Mouse (Mus musculus) MEL (cell line): Measurements from ENCODE around the gene Cacna1i.
A peak's percentile ranks its signal among the peaks of the same experiment; 100 is the strongest.

Source experiments
- CHD2 ChIP-seq: IDR thresholded peaks from 2 replicates; pipeline ENCODE4 v1.6.1; 2011; ENCODE audit warnings: low read length, improper control_type of control experiment
- CTCF ChIP-seq, 3 experiments: IDR thresholded peaks in 2 of 3; conservative IDR thresholded peaks in 1 of 3; 2 replicates each; pipeline ENCODE4 v1.5.1; 2011 to 2012; ENCODE audit warnings: low read length in 3 of 3, low read depth in 2 of 3, mild to moderate bottlenecking in 2 of 3, improper control_type of control experiment in 1 of 3, inconsistent platforms in 1 of 3, mixed read lengths in 1 of 3, moderate library complexity in 1 of 3; ENCODE audit not compliant: control insufficient read depth in 1 of 3, insufficient read depth in 1 of 3, poor library complexity in 1 of 3, severe bottlenecking in 1 of 3
- MAFK ChIP-seq: IDR thresholded peaks from 2 replicates; pipeline ENCODE4 v1.6.1; 2011; ENCODE audit warnings: low read depth, mild to moderate bottlenecking, low read length, improper control_type of control experiment, borderline replicate concordance
- MAZ ChIP-seq: IDR thresholded peaks from 2 replicates; pipeline ENCODE4 v1.6.1; 2012; ENCODE audit warnings: low read depth, mild to moderate bottlenecking, inconsistent platforms, low read length, improper control_type of control experiment
- SIN3A ChIP-seq: IDR thresholded peaks from 2 replicates; pipeline ENCODE4 v1.6.1; 2012; ENCODE audit warnings: low read length, improper control_type of control experiment, inconsistent platforms
- TBP ChIP-seq: IDR thresholded peaks from 2 replicates; pipeline ENCODE4 v1.8.0; 2011; ENCODE audit warnings: low read depth, low read length, improper control_type of control experiment
- ZC3H11A ChIP-seq: IDR thresholded peaks from 2 replicates; pipeline ENCODE4 v1.6.1; 2012; ENCODE audit warnings: low read depth, mild to moderate bottlenecking, inconsistent platforms, low read length, improper control_type of control experiment

- TF ChIP-seq CTCF (IDR thresholded peaks at IDR 0.05 in 2 of 3, conservative IDR thresholded peaks at IDR 0.05 in 1 of 3; ENCODE audit: control insufficient read depth in 1 of 3, insufficient read depth in 1 of 3, low read depth in 2 of 3, low read length in 3 of 3, poor library complexity in 1 of 3, severe bottlenecking in 1 of 3), result peak; percentile 40 to 48 (median 44)
- no peak for TF ChIP-seq CHD2
- no peak for TF ChIP-seq ZC3H11A
- no peak for TF ChIP-seq SIN3A
- TF ChIP-seq MAZ, result no peak
- no peak for TF ChIP-seq TBP
- TF ChIP-seq MAFK, result no peak
These were observed 10.1 kb downstream of the Cacna1i start for GRCm38 (mm10) chr15:80297146-80297545.
